Mouse (Mus musculus): Measurements from ENCODE around the gene Il17re.

GRCm38 (mm10) chr6:113424187-113424586 lies 34.1 kb upstream of the Il17re start:
- TF ChIP-seq CTCF (IDR thresholded peaks at IDR 0.05; ENCODE audit: control insufficient read depth, insufficient read depth, low read length) (no peak), POLR2A (IDR thresholded peaks at IDR 0.05; ENCODE audit: borderline replicate concordance, control insufficient read depth, low read depth, low read length) (no peak)

Data from bone marrow, adult 2 months (tissue).